Mouse (Mus musculus) thymus, adult 2 months (tissue): ENCODE measurements around the gene Rps17.

Source experiments
- CTCF ChIP-seq: fragments of 200-500 bp; IDR thresholded peaks from 2 replicates; pipeline ENCODE4 v1.5.1; 2012; ENCODE audit warnings: mild to moderate bottlenecking, control low read depth, low read length, moderate library complexity, borderline replicate concordance; ENCODE audit not compliant: control insufficient read depth, poor library complexity, insufficient read depth; ENCODE audit errors: extremely low read depth
- POLR2A ChIP-seq: fragments of 200-500 bp; IDR thresholded peaks from 2 replicates; pipeline ENCODE4 v1.6.1; 2012; ENCODE audit warnings: mild to moderate bottlenecking, low read length, control low read depth, moderate library complexity; ENCODE audit not compliant: control insufficient read depth, poor library complexity, insufficient read depth; ENCODE audit errors: extremely low read depth

DNA sequence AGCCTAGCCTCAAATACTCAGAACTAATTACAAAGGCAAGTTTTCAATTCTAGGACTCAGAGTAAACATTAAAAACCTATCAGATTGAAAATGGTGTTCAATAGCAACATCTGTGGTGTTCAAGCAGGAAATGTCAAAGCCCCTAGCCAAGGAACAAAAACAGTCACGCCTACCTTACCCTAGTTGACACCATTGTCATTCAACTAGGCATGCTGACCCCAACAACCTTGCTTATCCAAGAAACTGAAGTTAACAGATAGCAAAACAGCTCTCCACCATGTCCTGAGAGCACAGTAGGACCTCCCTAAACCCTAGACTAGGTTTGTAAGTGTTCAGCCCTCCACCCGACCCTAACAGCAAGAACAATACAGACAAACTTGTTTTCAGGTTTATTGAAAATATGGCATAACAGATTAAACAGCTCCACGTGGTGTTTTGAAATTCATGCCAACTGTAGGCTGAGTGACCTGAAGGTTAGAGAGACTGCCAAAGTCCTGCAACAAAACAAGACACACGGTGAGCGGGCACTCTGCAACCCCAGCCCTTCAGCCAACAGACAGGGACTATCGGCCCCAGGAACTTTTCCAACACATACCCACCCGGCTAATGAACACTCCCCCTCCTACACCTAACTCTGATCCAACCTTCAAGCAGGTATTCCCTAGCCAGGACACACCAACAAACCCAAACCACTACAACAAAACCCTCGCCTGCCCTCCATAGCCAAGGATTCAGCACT lies 2.5 kb downstream of the Rps17 start:
- TF ChIP-seq CTCF (no peak), POLR2A (no peak)
